Mouse (Mus musculus): Measurements from ENCODE around the gene Wasl. TPM values are rescaled to one million over a fixed set of nuclear protein-coding genes. Genes with fewer than 3 reads are reported as not detected.

Wasl gene
- total and polyA plus RNA-seq, 2 experiments from 2014 or later: 20.9 to 61.0 TPM

- no peak for DNase-seq (ENCODE audit: low spot score)
- 26% methylated on average over 1 of the region's 1 CpGs for WGBS
Measured at GRCm38 (mm10) chr6:24687871-24688270, 23.1 kb upstream of the Wasl start.

GRCm38 (mm10) chr6:24683113-24683512, 18.3 kb upstream of the Wasl start:
- Histone ChIP-seq H3K4me1 (ENCODE audit: insufficient read depth, low read length) (no peaks in the 10 kb centered on the region), H3K9me3 (ENCODE audit: low read length) (no peaks in the 10 kb centered on the region), H3K36me3 (ENCODE audit: insufficient read depth, low read length) (no peaks in the 10 kb centered on the region), H3K4me3 (ENCODE audit: low read length) (no peak overlapping the region), H3K9ac (replicated peaks; ENCODE audit: low read length) (no peak overlapping the region), H3K27me3 (ENCODE audit: insufficient read depth, low read length) (no peaks in the 10 kb centered on the region), H3K27ac (no peak overlapping the region), H3K4me2 (ENCODE audit: low read depth, low read length) (no peak overlapping the region)
- WGBS: 90% methylated on average over 3 of the region's 3 CpGs
- ATAC-seq: no peak
- DNase-seq (ENCODE audit: low spot score): no peak
- TF ChIP-seq CTCF (IDR thresholded peaks at IDR 0.05; ENCODE audit: low read depth): no peak

More at GRCm38 (mm10) chr6:24687871-24688270, 23.1 kb upstream of the Wasl start:
- Histone ChIP-seq H3K36me3 (ENCODE audit: insufficient read depth, low read length) (no peaks in the 10 kb centered on the region), H3K27me3 (ENCODE audit: insufficient read depth, low read length) (no peaks in the 10 kb centered on the region), H3K4me2 (ENCODE audit: low read depth, low read length) (no peak overlapping the region), H3K4me1 (ENCODE audit: insufficient read depth, low read length) (no peaks in the 10 kb centered on the region), H3K27ac (no peak overlapping the region), H3K4me3 (ENCODE audit: low read length) (no peak overlapping the region), H3K9me3 (ENCODE audit: low read length) (no peaks in the 10 kb centered on the region), H3K9ac (replicated peaks; ENCODE audit: low read length) (no peak overlapping the region)
- no peak for ATAC-seq
- no peak for TF ChIP-seq CTCF (IDR thresholded peaks at IDR 0.05; ENCODE audit: low read depth)

GRCm38 (mm10) chr6:24667829-24668228, 3.0 kb upstream of the Wasl start:
- Histone ChIP-seq H3K9me3 (ENCODE audit: low read length) (no peaks in the 10 kb centered on the region), H3K4me3 (ENCODE audit: low read length) (no peak overlapping the region), H3K9ac (replicated peaks; ENCODE audit: low read length) (no peak overlapping the region), H3K27ac (no peak overlapping the region), H3K4me2 (ENCODE audit: low read depth, low read length) (no peak overlapping the region), H3K36me3 (ENCODE audit: insufficient read depth, low read length) (no peaks in the 10 kb centered on the region), H3K27me3 (ENCODE audit: insufficient read depth, low read length) (no peaks in the 10 kb centered on the region), H3K4me1 (ENCODE audit: insufficient read depth, low read length) (no peaks in the 10 kb centered on the region)
- no peak for ATAC-seq
- no peak for DNase-seq (ENCODE audit: low spot score)
- TF ChIP-seq CTCF (IDR thresholded peaks at IDR 0.05; ENCODE audit: low read depth): no peak
- WGBS: 79% methylated on average over 3 of the region's 3 CpGs

GRCm38 (mm10) chr6:24666248-24666647, 1.4 kb upstream of the Wasl start:
- no peak overlapping the region for H3K4me2 ChIP-seq (ENCODE audit: low read depth, low read length)

GRCm38 (mm10) chr6:24664133-24664866, 509 bp downstream of the Wasl start:
- no peaks in the 10 kb centered on the region for H3K36me3 ChIP-seq (ENCODE audit: insufficient read depth, low read length)

More at GRCm38 (mm10) chr6:24666248-24666647, 1.4 kb upstream of the Wasl start:
- no peaks in the 10 kb centered on the region for H3K27me3 ChIP-seq (ENCODE audit: insufficient read depth, low read length)
- H3K4me3 ChIP-seq (ENCODE audit: low read length): no peak overlapping the region
- H3K9ac ChIP-seq (replicated peaks; ENCODE audit: low read length): no peak overlapping the region
- H3K27ac ChIP-seq: no peak overlapping the region
- 94% methylated on average over 5 of the region's 5 CpGs for WGBS
- peaks cover 4% of the 10 kb centered on the region; the same call in 1 of the 2 replicates for H3K4me1 ChIP-seq (ENCODE audit: insufficient read depth, low read length)
- no peak for TF ChIP-seq CTCF (IDR thresholded peaks at IDR 0.05; ENCODE audit: low read depth)
- no peaks in the 10 kb centered on the region for H3K36me3 ChIP-seq (ENCODE audit: insufficient read depth, low read length)
- DNase-seq (ENCODE audit: low spot score) (no peak), ATAC-seq (no peak)
- H3K9me3 ChIP-seq (ENCODE audit: low read length): no peaks in the 10 kb centered on the region

GRCm38 (mm10) chr6:24663196-24664132, 1.3 kb downstream of the Wasl start:
- Histone ChIP-seq H3K4me1 (ENCODE audit: insufficient read depth, low read length) (peaks cover 4% of the 10 kb centered on the region; the same call in 1 of the 2 replicates), H3K4me3 (ENCODE audit: low read length) (peak overlapping the region; percentile 98), H3K27ac (peak overlapping the region; percentile 96), H3K27me3 (ENCODE audit: insufficient read depth, low read length) (no peaks in the 10 kb centered on the region), H3K36me3 (ENCODE audit: insufficient read depth, low read length) (no peaks in the 10 kb centered on the region), H3K9ac (replicated peaks; ENCODE audit: low read length) (peak overlapping the region; percentile 98), H3K9me3 (ENCODE audit: low read length) (no peaks in the 10 kb centered on the region), H3K4me2 (ENCODE audit: low read depth, low read length) (peak overlapping the region; percentile 85)
- no peak for ATAC-seq
- DNase-seq (ENCODE audit: low spot score): peak; percentile 8
- no peak for TF ChIP-seq CTCF (IDR thresholded peaks at IDR 0.05; ENCODE audit: low read depth)
- 11% methylated on average over 21 of the region's 21 CpGs for WGBS

More at GRCm38 (mm10) chr6:24664133-24664866, 509 bp downstream of the Wasl start:
- peak overlapping the region; percentile 98 for H3K4me3 ChIP-seq (ENCODE audit: low read length)
- no peak for TF ChIP-seq CTCF (IDR thresholded peaks at IDR 0.05; ENCODE audit: low read depth)
- peaks cover 4% of the 10 kb centered on the region; the same call in 1 of the 2 replicates for H3K4me1 ChIP-seq (ENCODE audit: insufficient read depth, low read length)
- peak; percentile 27 for ATAC-seq
- H3K4me2 ChIP-seq (ENCODE audit: low read depth, low read length): peak overlapping the region; percentile 85
- peak; percentile 32 for DNase-seq (ENCODE audit: low spot score)
- under 1% methylated on average over 53 of the region's 58 CpGs for WGBS
- no peaks in the 10 kb centered on the region for H3K9me3 ChIP-seq (ENCODE audit: low read length)
- peak overlapping the region; percentile 98 for H3K9ac ChIP-seq (replicated peaks; ENCODE audit: low read length)
- peak overlapping the region; percentile 96 for H3K27ac ChIP-seq
- no peaks in the 10 kb centered on the region for H3K27me3 ChIP-seq (ENCODE audit: insufficient read depth, low read length)

Measured in hindbrain, postnatal 0 days (tissue).